Mouse (Mus musculus) effector memory CD4-positive, alpha-beta T cell, adult 7 months (primary cell): ENCODE measurements around the gene Mettl24. TPM values are rescaled to one million over a fixed set of nuclear protein-coding genes. Genes with fewer than 3 reads are reported as not detected.

Experiments used
- polyA plus RNA-seq: library from polyadenylated mRNA; unstranded; fragments of 100-300 nt; shearing (Covaris generic); gene quantifications from one replicate; pipeline ENCODE4 v1.2.1, GENCODE M21; 2017

Mettl24 gene
- not detected for polyA plus RNA-seq

DNA sequence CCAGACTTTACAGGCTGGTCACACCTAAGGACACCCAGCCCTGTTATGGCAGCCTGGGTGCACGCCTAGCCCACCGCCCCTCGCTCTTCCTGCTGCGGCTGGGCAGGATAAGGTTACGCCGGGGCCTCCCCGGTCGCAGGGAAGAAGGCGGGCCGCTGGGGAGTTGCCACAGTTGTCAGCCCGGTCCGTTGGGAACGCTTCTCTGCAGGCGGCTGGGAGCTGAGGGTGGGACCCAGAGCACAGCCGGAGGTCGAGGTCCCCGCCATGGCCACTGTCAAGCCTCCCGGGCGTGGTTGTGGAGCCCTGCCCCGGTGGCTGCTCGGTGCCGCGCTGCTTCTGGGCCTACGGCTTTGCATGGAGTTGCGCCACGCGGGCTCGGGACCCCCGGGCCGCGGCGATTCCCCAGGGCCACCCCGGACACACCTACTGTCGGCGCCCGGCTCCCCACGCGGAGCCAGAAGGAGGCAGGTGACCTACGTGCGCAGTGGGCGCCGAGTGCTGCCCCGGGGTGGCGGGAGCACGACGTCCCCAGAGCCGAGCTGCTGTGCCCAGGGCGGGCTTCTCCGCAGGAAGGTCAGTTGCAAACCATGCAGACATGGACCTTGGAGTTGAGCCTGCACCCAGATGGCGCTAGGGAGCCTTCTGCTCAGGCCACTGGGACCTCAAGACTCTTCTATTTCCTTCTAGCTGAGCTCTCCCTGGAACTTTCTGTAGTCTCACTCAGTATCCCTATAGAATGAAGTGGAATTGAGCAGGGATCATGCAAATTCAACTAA lies at the start of gene Mettl24:
Gene Mettl24, plus strand, starts transcription at position 191 of the 776 bp plus-strand sequence.

Other genes with a start within 250 kb of the Mettl24 start
- gene Slc22a16, start 112.9 kb upstream of the Mettl24 start, polyA plus RNA-seq = not detected
- 0.48 TPM for gene Ddo, start 53.3 kb upstream of the Mettl24 start, polyA plus RNA-seq
- gene Cdc40, start 200.0 kb downstream of the Mettl24 start, polyA plus RNA-seq = 54.5 TPM
- gene Wasf1, start 200.2 kb downstream of the Mettl24 start, polyA plus RNA-seq = 0.15 TPM